Mouse (Mus musculus): Measurements from ENCODE around the gene Gpc1.
A peak's percentile ranks its signal among the peaks of the same experiment; 100 is the strongest.

The Gpc1 gene

GRCm38 (mm10) chr1:92831188-92832001, at the start of gene Gpc1:
TSS of gene Gpc1 (plus strand) at chr1:92831645.
- DNase-seq (ENCODE audit: low spot score), result peak; percentile 51

- DNase-seq (ENCODE audit: low spot score), result no peak
Observed at GRCm38 (mm10) chr1:92781862-92782261, 49.6 kb upstream of the Gpc1 start.

GRCm38 (mm10) chr1:92782587-92782986, 48.9 kb upstream of the Gpc1 start:
- no peak for DNase-seq (ENCODE audit: low spot score)

GRCm38 (mm10) chr1:92787221-92787620, 44.2 kb upstream of the Gpc1 start:
- no peak for DNase-seq (ENCODE audit: low spot score)

GRCm38 (mm10) chr1:92788049-92788448, 43.4 kb upstream of the Gpc1 start:
- DNase-seq (ENCODE audit: low spot score), result no peak

- DNase-seq (ENCODE audit: low spot score), result no peak
Observed at GRCm38 (mm10) chr1:92790628-92791027, 40.8 kb upstream of the Gpc1 start.

GRCm38 (mm10) chr1:92791070-92791831, 40.2 kb upstream of the Gpc1 start:
- DNase-seq (ENCODE audit: low spot score), result no peak

GRCm38 (mm10) chr1:92793781-92794180, 37.7 kb upstream of the Gpc1 start:
- DNase-seq (ENCODE audit: low spot score), result no peak

GRCm38 (mm10) chr1:92798425-92798824, 33.0 kb upstream of the Gpc1 start:
- no peak for DNase-seq (ENCODE audit: low spot score)

GRCm38 (mm10) chr1:92799653-92800052, 31.8 kb upstream of the Gpc1 start:
- DNase-seq (ENCODE audit: low spot score), result no peak

GRCm38 (mm10) chr1:92802362-92802761, 29.1 kb upstream of the Gpc1 start:
- no peak for DNase-seq (ENCODE audit: low spot score)

GRCm38 (mm10) chr1:92803376-92803775, 28.1 kb upstream of the Gpc1 start:
- no peak for DNase-seq (ENCODE audit: low spot score)

- no peak for DNase-seq (ENCODE audit: low spot score)
Observed at GRCm38 (mm10) chr1:92805181-92805580, 26.3 kb upstream of the Gpc1 start.

- no peak for DNase-seq (ENCODE audit: low spot score)
Observed at GRCm38 (mm10) chr1:92805836-92806235, 25.6 kb upstream of the Gpc1 start.

GRCm38 (mm10) chr1:92806720-92807119, 24.7 kb upstream of the Gpc1 start:
- DNase-seq (ENCODE audit: low spot score), result no peak

- DNase-seq (ENCODE audit: low spot score), result no peak
Observed at GRCm38 (mm10) chr1:92809621-92810020, 21.8 kb upstream of the Gpc1 start.

GRCm38 (mm10) chr1:92814319-92814718, 17.1 kb upstream of the Gpc1 start:
- no peak for DNase-seq (ENCODE audit: low spot score)

GRCm38 (mm10) chr1:92815100-92815499, 16.3 kb upstream of the Gpc1 start:
- no peak for DNase-seq (ENCODE audit: low spot score)

GRCm38 (mm10) chr1:92815756-92816294, 15.6 kb upstream of the Gpc1 start:
- DNase-seq (ENCODE audit: low spot score), result no peak

GRCm38 (mm10) chr1:92830626-92831187, 738 bp upstream of the Gpc1 start:
- DNase-seq (ENCODE audit: low spot score), result no peak

- peak; percentile 22 for DNase-seq (ENCODE audit: low spot score)
Observed at GRCm38 (mm10) chr1:92832011-92833010, 866 bp downstream of the Gpc1 start.
